Mouse (Mus musculus): ENCODE results near the gene Utrn.

DNA sequence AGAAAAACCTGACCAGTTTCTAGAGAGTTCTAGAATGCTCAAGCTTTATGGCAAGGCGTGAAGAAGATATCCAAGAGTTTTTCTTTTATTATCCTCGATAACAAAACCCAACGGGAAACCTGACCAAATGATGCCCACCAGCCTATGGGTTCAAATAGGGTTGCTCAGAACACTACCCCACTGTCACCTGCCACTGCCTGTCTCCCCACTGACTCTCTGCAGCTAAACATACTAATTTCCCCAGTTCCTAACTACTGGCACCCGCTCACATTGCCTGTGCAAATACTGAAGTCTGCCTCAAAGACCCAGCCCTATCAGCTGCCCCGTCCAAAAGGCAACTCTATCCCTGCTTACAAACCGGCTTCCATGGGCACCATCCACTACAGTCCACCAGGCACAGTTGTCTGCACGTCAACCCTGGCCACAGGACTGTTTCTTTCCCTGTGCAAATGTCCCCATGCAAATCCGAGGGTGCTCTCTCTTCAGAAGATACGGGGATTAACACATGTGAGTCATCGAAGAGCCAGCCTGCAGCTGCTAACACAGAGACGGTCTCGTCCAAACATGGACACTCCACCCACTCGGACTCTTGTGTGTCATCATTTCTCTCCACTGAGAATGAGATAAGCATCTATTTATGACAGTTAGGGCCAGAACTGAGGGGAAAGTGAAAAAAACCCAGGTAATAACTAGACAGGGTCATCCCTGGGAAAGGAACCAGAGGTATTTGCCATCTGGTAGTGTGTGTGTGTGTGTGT lies 48.0 kb downstream of the Utrn start:
- no peak for TF ChIP-seq CTCF (IDR thresholded peaks at IDR 0.05; ENCODE audit: borderline replicate concordance, insufficient read depth, low read depth, low read length)
- no peak for TF ChIP-seq POLR2A (IDR thresholded peaks at IDR 0.05; ENCODE audit: borderline replicate concordance, insufficient read depth, low read length)
